Mouse (Mus musculus) adrenal gland, postnatal 4 days (tissue): ENCODE measurements around the gene Cd300e. TPM values are rescaled to one million over a fixed set of nuclear protein-coding genes. Genes with fewer than 3 reads are reported as not detected.
"Not testable (repeated sequence)": the region's sequence is repeated elsewhere in the genome, so short reads cannot be mapped to it uniquely, and the experiment has no call there.

ENCODE experiments used
- DNase-seq, 2 experiments: peaks; one replicate each; pipeline ENCODE4 v3.0.0; 2021 to 2022; ENCODE audit warnings: low spot score in 2 of 2, mixed read lengths in 2 of 2
- total RNA-seq, 2 experiments: library from RNA; stranded (reverse); gene quantifications; 2 replicates each; pipeline ENCODE4 v1.2.3; 2021

Cd300e gene
- total RNA-seq, 2 experiments from 2014 or later, result 0.20 to 0.48 TPM

GRCm38 (mm10) chr11:115083376-115084139 is 21.6 kb upstream of the Cd300e start:
- DNase-seq, result peak; percentile 20 to 60

- no peak for DNase-seq
Measured at GRCm38 (mm10) chr11:115082196-115082595, 20.2 kb upstream of the Cd300e start.

- DNase-seq, result no peak
Measured at GRCm38 (mm10) chr11:115081373-115081772, 19.4 kb upstream of the Cd300e start.

GRCm38 (mm10) chr11:115080886-115081285 is 18.9 kb upstream of the Cd300e start:
- no peak for DNase-seq

GRCm38 (mm10) chr11:115078680-115079079 is 16.7 kb upstream of the Cd300e start:
- DNase-seq, result no peak

GRCm38 (mm10) chr11:115077436-115077835 is 15.5 kb upstream of the Cd300e start:
- DNase-seq, result no peak

GRCm38 (mm10) chr11:115075859-115076258 is 13.9 kb upstream of the Cd300e start:
- DNase-seq, result no peak

GRCm38 (mm10) chr11:115075407-115075806 is 13.4 kb upstream of the Cd300e start:
- DNase-seq, result no peak

- DNase-seq, result no peak
Measured at GRCm38 (mm10) chr11:115073002-115073401, 11.0 kb upstream of the Cd300e start.

GRCm38 (mm10) chr11:115071631-115072294 is 9.8 kb upstream of the Cd300e start:
- peak in 1 of 2 experiments; percentile 18 for DNase-seq

- DNase-seq, result no peak
Measured at GRCm38 (mm10) chr11:115071015-115071551, 9.1 kb upstream of the Cd300e start.

GRCm38 (mm10) chr11:115066768-115067167 is 4.8 kb upstream of the Cd300e start:
- no peak for DNase-seq

- no peak for DNase-seq
Measured at GRCm38 (mm10) chr11:115059797-115060196, 2.2 kb downstream of the Cd300e start.

- no peak for DNase-seq
Measured at GRCm38 (mm10) chr11:115058701-115059100, 3.3 kb downstream of the Cd300e start.

GRCm38 (mm10) chr11:115054537-115054936 is 7.4 kb downstream of the Cd300e start:
- DNase-seq, result no peak

GRCm38 (mm10) chr11:115052991-115053390 is 9.0 kb downstream of the Cd300e start:
- no peak for DNase-seq

- no peak for DNase-seq
Measured at GRCm38 (mm10) chr11:115052206-115052605, 9.8 kb downstream of the Cd300e start.

- DNase-seq, result no peak
Measured at GRCm38 (mm10) chr11:115049282-115049895, 12.6 kb downstream of the Cd300e start.

GRCm38 (mm10) chr11:115048259-115048658 is 13.7 kb downstream of the Cd300e start, which contains the start of gene Cd300ld3:
Gene Cd300ld3 (minus strand): TSS chr11:115048409.
- DNase-seq, result no peak

- DNase-seq, result not testable (repeated sequence)
Measured at GRCm38 (mm10) chr11:115037669-115038068, 24.3 kb downstream of the Cd300e start, which contains the start of gene Cd300ld5. Gene Cd300ld5 (minus strand): TSS chr11:115037769.

GRCm38 (mm10) chr11:115026912-115027311 is 35.1 kb downstream of the Cd300e start, which contains the start of gene Cd300ld4:
Gene Cd300ld4 (minus strand): TSS chr11:115027012.
- DNase-seq, result not testable (repeated sequence)
